Mouse (Mus musculus): Measurements from ENCODE around the gene Zfp553. TPM values are rescaled to one million over a fixed set of nuclear protein-coding genes. Genes with fewer than 3 reads are reported as not detected.

Zfp553 gene
- polyA plus RNA-seq, 1 experiment, result 16.6 TPM

- no peak for DNase-seq
- Histone ChIP-seq H3K27ac (ENCODE audit: insufficient read depth, low read length) (no peak overlapping the region), H3K4me1 (ENCODE audit: control insufficient read depth, insufficient read depth, low read length) (no peaks in the 10 kb centered on the region), H3K27me3 (ENCODE audit: control insufficient read depth, insufficient read depth, low read length) (no peaks in the 10 kb centered on the region), H3K4me3 (replicated peaks; ENCODE audit: insufficient read depth, low read depth, low read length) (no peak overlapping the region)
- TF ChIP-seq CTCF (IDR thresholded peaks at IDR 0.05; ENCODE audit: borderline replicate concordance, insufficient read depth, low read depth, low read length) (no peak), POLR2A (IDR thresholded peaks at IDR 0.05; ENCODE audit: borderline replicate concordance, insufficient read depth, low read length) (no peak)
- 89% methylated on average over 12 of the region's 12 CpGs for WGBS
These were observed 20.2 kb upstream of the Zfp553 start for GRCm38 (mm10) chr7:127212432-127213250.

- WGBS, result 29% methylated on average over 7 of the region's 7 CpGs
- no peak overlapping the region for H3K27ac ChIP-seq (ENCODE audit: insufficient read depth, low read length)
- TF ChIP-seq CTCF (IDR thresholded peaks at IDR 0.05; ENCODE audit: borderline replicate concordance, insufficient read depth, low read depth, low read length), result peak; percentile 61; the same call in 1 of the 2 replicates
- no peak for TF ChIP-seq POLR2A (IDR thresholded peaks at IDR 0.05; ENCODE audit: borderline replicate concordance, insufficient read depth, low read length)
These were observed 19.4 kb upstream of the Zfp553 start for GRCm38 (mm10) chr7:127213485-127213884.

DNA sequence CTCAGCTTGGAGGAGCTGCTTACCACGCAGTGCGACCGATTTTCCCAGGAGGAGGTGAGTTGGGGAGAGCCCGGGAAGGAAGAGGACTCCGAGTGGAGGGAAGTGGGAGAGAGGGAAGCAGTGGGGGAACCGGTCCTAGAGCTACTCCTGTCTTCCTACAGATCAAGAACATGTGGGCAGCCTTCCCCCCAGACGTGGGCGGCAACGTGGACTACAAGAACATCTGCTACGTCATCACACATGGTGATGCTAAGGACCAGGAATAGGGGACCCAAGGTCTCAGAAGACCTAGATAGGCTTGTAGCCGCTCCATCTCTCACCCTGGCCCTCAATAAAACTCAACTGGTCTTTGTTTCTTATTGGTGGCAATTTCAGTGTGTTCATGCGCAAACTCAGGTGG lies 18.9 kb upstream of the Zfp553 start:
- H3K27ac ChIP-seq (ENCODE audit: insufficient read depth, low read length), result no peak overlapping the region
- DNase-seq, result no peak
- H3K4me1 ChIP-seq (ENCODE audit: control insufficient read depth, insufficient read depth, low read length), result no peaks in the 10 kb centered on the region
- H3K27me3 ChIP-seq (ENCODE audit: control insufficient read depth, insufficient read depth, low read length), result no peaks in the 10 kb centered on the region
- TF ChIP-seq CTCF (IDR thresholded peaks at IDR 0.05; ENCODE audit: borderline replicate concordance, insufficient read depth, low read depth, low read length), result no peak
- H3K4me3 ChIP-seq (replicated peaks; ENCODE audit: insufficient read depth, low read depth, low read length), result no peak overlapping the region
- 59% methylated on average over 12 of the region's 12 CpGs for WGBS

More at GRCm38 (mm10) chr7:127213485-127213884, 19.4 kb upstream of the Zfp553 start:
- Histone ChIP-seq H3K4me3 (replicated peaks; ENCODE audit: insufficient read depth, low read depth, low read length) (no peak overlapping the region), H3K4me1 (ENCODE audit: control insufficient read depth, insufficient read depth, low read length) (no peaks in the 10 kb centered on the region), H3K27me3 (ENCODE audit: control insufficient read depth, insufficient read depth, low read length) (no peaks in the 10 kb centered on the region)
- peak in 1 of 2 experiments; percentile 53 for DNase-seq

GRCm38 (mm10) chr7:127214521-127214920 lies 18.3 kb upstream of the Zfp553 start:
- Histone ChIP-seq H3K4me1 (ENCODE audit: control insufficient read depth, insufficient read depth, low read length) (no peaks in the 10 kb centered on the region), H3K27me3 (ENCODE audit: control insufficient read depth, insufficient read depth, low read length) (no peaks in the 10 kb centered on the region), H3K4me3 (replicated peaks; ENCODE audit: insufficient read depth, low read depth, low read length) (peak overlapping the region; percentile 39), H3K27ac (ENCODE audit: insufficient read depth, low read length) (no peak overlapping the region)
- TF ChIP-seq POLR2A (IDR thresholded peaks at IDR 0.05; ENCODE audit: borderline replicate concordance, insufficient read depth, low read length) (no peak), CTCF (IDR thresholded peaks at IDR 0.05; ENCODE audit: borderline replicate concordance, insufficient read depth, low read depth, low read length) (no peak)
- WGBS, result 59% methylated on average over 21 of the region's 21 CpGs
- DNase-seq, result no peak

- H3K4me3 ChIP-seq (replicated peaks; ENCODE audit: insufficient read depth, low read depth, low read length), result peak overlapping the region; percentile 39
- no peak overlapping the region for H3K27ac ChIP-seq (ENCODE audit: insufficient read depth, low read length)
- no peak for TF ChIP-seq POLR2A (IDR thresholded peaks at IDR 0.05; ENCODE audit: borderline replicate concordance, insufficient read depth, low read length)
- peak; percentile 88 for TF ChIP-seq CTCF (IDR thresholded peaks at IDR 0.05; ENCODE audit: borderline replicate concordance, insufficient read depth, low read depth, low read length)
- H3K27me3 ChIP-seq (ENCODE audit: control insufficient read depth, insufficient read depth, low read length), result no peaks in the 10 kb centered on the region
- no peaks in the 10 kb centered on the region for H3K4me1 ChIP-seq (ENCODE audit: control insufficient read depth, insufficient read depth, low read length)
- 28% methylated on average over 33 of the region's 33 CpGs for WGBS
- peak; percentile 72 to 76 for DNase-seq
These were observed 17.6 kb upstream of the Zfp553 start for GRCm38 (mm10) chr7:127214981-127215871.

- WGBS, result 83% methylated on average over 5 of the region's 5 CpGs
- DNase-seq, result no peak
- TF ChIP-seq CTCF (IDR thresholded peaks at IDR 0.05; ENCODE audit: borderline replicate concordance, insufficient read depth, low read depth, low read length), result no peak
- no peak for TF ChIP-seq POLR2A (IDR thresholded peaks at IDR 0.05; ENCODE audit: borderline replicate concordance, insufficient read depth, low read length)
- Histone ChIP-seq H3K4me1 (ENCODE audit: control insufficient read depth, insufficient read depth, low read length) (no peaks in the 10 kb centered on the region), H3K27ac (ENCODE audit: insufficient read depth, low read length) (no peak overlapping the region), H3K4me3 (replicated peaks; ENCODE audit: insufficient read depth, low read depth, low read length) (no peak overlapping the region), H3K27me3 (ENCODE audit: control insufficient read depth, insufficient read depth, low read length) (no peaks in the 10 kb centered on the region)
These were observed 16.6 kb upstream of the Zfp553 start for GRCm38 (mm10) chr7:127216307-127216706.

GRCm38 (mm10) chr7:127217475-127217874 lies 15.4 kb upstream of the Zfp553 start:
- WGBS, result 93% methylated on average over 6 of the region's 6 CpGs

More at GRCm38 (mm10) chr7:127217475-127217874, 15.4 kb upstream of the Zfp553 start:
- TF ChIP-seq POLR2A (IDR thresholded peaks at IDR 0.05; ENCODE audit: borderline replicate concordance, insufficient read depth, low read length) (no peak), CTCF (IDR thresholded peaks at IDR 0.05; ENCODE audit: borderline replicate concordance, insufficient read depth, low read depth, low read length) (no peak)
- H3K27me3 ChIP-seq (ENCODE audit: control insufficient read depth, insufficient read depth, low read length), result no peaks in the 10 kb centered on the region
- DNase-seq, result no peak
- H3K4me3 ChIP-seq (replicated peaks; ENCODE audit: insufficient read depth, low read depth, low read length), result no peak overlapping the region
- no peaks in the 10 kb centered on the region for H3K4me1 ChIP-seq (ENCODE audit: control insufficient read depth, insufficient read depth, low read length)
- no peak overlapping the region for H3K27ac ChIP-seq (ENCODE audit: insufficient read depth, low read length)
